Mouse (Mus musculus) lung, postnatal 4 days (tissue): ENCODE data around the gene Fcer1a.
"Not testable (repeated sequence)": the region's sequence is repeated elsewhere in the genome, so short reads cannot be mapped to it uniquely, and the experiment has no call there.

Source experiments
- DNase-seq, 2 experiments: peaks; one replicate each; pipeline ENCODE4 v3.0.0; 2021

Gene Fcer1a

DNA sequence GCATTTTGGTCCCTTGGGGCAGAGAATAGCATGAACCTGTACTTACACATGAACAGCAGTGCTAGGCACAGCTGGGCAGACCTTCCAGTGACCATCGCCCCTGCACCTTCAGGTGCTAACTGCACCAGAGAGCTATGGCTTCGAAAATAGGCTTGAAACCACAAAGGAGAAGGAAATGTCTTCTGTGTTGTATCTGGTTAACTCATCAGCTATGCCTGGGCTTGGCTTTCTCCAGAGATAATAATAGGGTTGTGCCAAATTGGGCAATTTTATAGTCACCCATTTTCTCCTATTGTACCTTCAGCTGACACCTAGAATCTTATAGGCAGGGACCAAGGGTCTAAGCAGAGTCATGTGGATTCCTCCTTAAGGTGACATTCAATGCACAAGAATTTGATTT, at the start of gene Fcer1a:
Fcer1a (minus strand) TSS at position 134 of the 400 bp plus-strand sequence.
- DNase-seq: no peak

DNA sequence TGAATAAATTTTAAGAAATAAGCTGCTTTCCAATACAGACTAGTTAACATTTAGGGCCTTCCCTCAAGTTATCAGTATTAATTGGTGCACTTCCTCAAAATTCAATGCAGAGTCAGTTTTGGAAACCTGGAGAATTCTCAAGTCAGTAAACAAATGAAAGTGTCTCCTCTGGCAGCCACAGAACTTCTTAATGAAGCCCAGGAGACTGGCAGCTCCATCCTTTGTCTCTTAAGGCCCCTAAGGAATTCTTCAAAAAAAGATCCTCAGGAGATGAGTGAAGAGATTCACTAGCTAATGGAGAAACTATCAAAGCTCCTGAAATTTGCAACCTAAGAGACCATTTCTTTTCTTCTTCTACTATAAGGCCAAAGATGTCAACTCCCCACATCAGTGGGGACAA, 38.7 kb upstream of the Fcer1a start, which contains the start of gene Olfr418:
Olfr418 (plus strand) TSS at position 301 of the 400 bp plus-strand sequence.
- no peak for DNase-seq

DNA sequence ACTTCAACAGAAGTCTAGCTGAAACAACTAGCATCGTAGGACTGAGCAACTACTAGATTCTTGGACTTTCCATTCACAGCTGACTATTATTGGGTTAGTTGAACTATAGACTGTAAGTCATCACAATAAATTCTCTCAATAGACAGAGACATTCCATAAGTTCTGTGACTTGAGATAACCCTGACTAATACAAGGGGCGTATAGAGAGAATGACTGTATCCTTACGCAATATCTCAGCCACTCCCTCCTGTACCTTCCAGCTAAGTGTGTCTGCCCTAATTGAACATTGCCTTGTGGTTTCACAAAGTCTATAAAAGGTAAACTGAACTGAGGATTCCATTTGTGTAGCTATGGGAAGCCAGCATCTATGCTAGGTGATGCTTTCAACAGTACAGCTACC, 22.9 kb upstream of the Fcer1a start:
- DNase-seq: no peak

GRCm38 (mm10) chr1:173237004-173237403, 10.0 kb upstream of the Fcer1a start:
- not testable (repeated sequence) for DNase-seq

DNA sequence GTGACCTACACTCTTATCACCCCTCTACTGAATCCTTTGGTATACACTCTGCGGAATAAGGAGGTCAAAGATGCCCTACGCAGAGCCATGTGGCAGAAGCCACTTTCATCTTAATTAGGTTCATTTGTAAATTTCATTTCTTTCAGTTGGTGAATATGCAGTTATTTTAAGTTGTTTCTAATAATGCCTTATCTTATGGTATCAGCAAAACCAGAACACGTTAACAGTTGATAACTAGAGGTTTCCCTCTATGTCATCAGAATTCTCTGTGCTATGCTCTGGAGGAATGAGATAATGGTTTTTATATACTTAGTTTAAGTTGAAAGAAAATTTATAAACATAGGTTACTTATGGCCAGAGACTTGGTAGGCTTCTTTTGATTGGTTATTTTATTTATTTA, 10.5 kb downstream of the Fcer1a start:
- DNase-seq: no peak

DNA sequence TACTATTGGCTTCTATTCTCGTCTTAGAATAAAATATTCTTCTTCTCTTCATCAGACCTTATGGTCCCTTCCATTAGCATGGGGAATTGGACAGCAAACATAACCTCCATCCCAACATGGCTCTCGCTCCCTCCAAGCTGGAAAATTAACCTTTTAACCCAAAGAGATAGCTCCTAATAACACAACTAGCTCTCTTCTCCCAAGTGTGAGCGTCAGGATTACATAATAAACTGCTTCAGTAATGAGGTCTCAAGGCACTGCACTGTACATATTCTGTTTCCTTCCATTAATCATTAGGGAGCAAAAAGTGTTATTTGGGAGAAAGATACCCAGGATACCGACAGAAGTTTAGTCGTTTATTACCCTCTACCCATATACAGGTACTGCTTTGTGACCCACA, 14.9 kb downstream of the Fcer1a start, which contains the start of gene Olfr1404:
Olfr1404 (plus strand) TSS at position 301 of the 400 bp plus-strand sequence.
- DNase-seq: no peak

- no peak for DNase-seq
Observed at GRCm38 (mm10) chr1:173197508-173197907, 29.5 kb downstream of the Fcer1a start, which contains the start of gene Olfr218. TSS of gene Olfr218 (plus strand) at chr1:173197808.

DNA sequence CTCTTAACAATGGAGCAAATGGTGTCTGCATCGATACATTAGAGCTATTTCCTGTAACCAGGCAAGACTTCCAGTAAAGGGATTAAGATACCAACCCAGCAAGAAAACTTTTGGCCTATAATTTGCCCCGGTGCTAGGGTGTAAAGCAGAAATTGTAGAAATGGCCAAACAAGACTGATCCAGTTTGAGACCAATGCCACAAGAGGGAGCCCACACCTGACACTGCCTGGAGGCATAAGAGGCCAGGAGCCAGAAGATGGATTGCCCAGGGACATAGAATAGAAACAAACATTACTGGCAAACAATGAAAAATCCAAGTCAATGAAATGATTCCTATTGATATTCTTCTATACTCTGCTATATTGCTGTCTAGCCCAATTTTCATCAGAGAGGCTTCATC, 30.7 kb downstream of the Fcer1a start:
- DNase-seq: no peak

GRCm38 (mm10) chr1:173192059-173192458, 35.0 kb downstream of the Fcer1a start:
- no peak for DNase-seq

GRCm38 (mm10) chr1:173190540-173190939, 36.5 kb downstream of the Fcer1a start, which contains the start of gene Olfr1406:
TSS of gene Olfr1406 (minus strand) at chr1:173190640.
- no peak for DNase-seq

DNA sequence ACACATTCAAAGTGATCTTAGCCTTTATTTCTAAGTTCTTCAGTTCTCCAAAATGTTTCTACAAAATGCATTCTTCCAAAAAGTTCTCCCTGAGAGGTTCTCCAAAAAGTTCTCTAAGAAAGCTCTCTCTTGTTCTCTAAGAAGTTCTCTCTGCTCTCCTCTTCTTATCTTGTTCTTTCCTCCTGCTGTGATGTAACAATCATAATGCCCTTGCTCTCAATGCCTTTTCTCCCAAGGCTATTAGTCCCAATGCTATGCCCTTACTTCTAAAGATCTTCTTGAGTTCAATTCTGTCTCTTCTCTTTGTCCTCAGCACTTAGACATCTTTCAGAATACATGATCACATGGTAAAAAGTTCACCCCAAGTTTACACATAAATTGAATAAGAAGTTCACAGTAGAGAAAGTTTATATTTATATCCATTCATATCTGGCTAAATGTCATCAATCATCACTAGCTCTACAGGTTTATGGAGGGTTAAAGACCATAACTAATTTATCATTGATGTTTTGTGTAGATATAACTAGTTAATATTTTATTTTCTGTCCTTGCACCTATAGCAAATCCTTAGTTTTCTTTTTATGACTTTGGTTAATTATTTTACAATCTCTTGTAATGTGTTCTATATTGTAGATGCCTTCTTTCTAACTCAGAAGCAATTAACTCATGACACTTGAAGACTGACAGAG, 52.7 kb downstream of the Fcer1a start:
- no peak for DNase-seq
